7 mouse cellular contexts compared by ENCODE assay signal in the genomic region with DNA sequence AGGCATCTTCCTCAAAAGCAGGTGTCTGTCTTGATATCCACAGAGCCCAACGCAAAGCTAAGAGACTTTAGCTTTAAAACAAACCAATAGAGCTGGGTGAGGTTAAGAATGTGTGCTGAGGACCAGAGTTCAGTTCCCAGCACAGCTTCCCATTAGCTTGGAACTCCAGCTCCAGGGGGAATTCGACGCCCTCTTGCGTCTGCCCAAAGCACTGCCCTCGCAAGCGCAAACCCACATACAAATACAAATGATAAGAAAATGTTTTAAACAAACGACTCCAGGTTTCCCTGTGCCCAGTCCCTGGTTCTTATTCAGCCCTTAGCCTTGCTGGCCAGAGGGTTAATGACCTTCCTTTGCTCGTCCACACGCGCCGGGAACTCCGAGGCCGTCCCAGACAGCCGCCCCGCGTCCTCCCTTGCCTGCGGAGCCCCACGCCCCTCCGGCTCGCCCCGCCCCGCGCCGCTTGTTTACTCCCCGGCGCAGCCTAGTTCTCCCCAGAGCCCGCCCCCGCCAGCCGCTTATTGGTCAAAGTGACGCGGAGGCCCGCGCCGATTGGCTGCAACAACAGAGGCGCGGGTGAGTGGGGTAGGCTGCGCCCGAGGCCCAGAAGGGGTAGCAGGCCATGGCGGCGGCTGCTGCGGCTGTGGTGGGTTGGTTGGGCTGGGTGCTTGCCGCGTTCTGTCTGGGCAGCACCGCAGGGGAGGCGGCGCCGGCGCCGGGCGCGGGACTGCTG. TPM values are rescaled to one million over a fixed set of nuclear protein-coding genes. Genes with fewer than 3 reads are reported as not detected.
DNase-seq lines count a peak whose midpoint lies in the region; ATAC-seq and TF ChIP-seq lines count a peak whose summit lies in the region.

A gene (plus strand): TSS at position 579 of the 733 bp plus-strand sequence.

- no peaks in the 10 kb centered on the region for H3K9me3 ChIP-seq in embryonic facial prominence, embryonic 12.5 days
- H3K9me3 ChIP-seq in limb, embryonic 12.5 days: no peaks in the 10 kb centered on the region
- no peaks in the 10 kb centered on the region for H3K9me3 ChIP-seq in midbrain, embryonic 15.5 days

- 1% methylated on average over 42 of the region's 51 CpGs for WGBS in embryonic facial prominence, embryonic 12.5 days
- WGBS in kidney, adult 2 months: 2% methylated on average over 51 of the region's 51 CpGs
- WGBS in limb, embryonic 12.5 days: 2% methylated on average over 48 of the region's 51 CpGs
- 2% methylated on average over 47 of the region's 51 CpGs for WGBS in midbrain, embryonic 15.5 days
- 3% methylated on average over 50 of the region's 51 CpGs for WGBS in spleen, adult 2 months

- DNase-seq in adrenal gland, postnatal 25 days: peak; percentile 100
- peak; percentile 100 for DNase-seq in heart, adult 18-20 months
- peak; percentile 100 for DNase-seq in kidney, adult 2 months
- peak; percentile 94 to 100 for DNase-seq in spleen, adult 2 months (ENCODE audit: low read depth in 1 of 2, low spot score in 2 of 2)

- H3K36me3 ChIP-seq in embryonic facial prominence, embryonic 12.5 days: peaks cover 23% of the 10 kb centered on the region
- no peaks in the 10 kb centered on the region; the same call in 1 of the 2 replicates for H3K36me3 ChIP-seq in kidney, adult 2 months (ENCODE audit: control insufficient read depth, insufficient read depth, low read length)
- H3K36me3 ChIP-seq in limb, embryonic 12.5 days: peaks cover 26% of the 10 kb centered on the region
- 0 out of 2 replicates have a peak, but pooled peaks cover 5% of the 10 kb centered on the region for H3K36me3 ChIP-seq in midbrain, embryonic 15.5 days (replicated peaks)
- H3K36me3 ChIP-seq in spleen, adult 2 months (ENCODE audit: control insufficient read depth, insufficient read depth, low read length): peaks cover 2% of the 10 kb centered on the region

- ATAC-seq in embryonic facial prominence, embryonic 12.5 days (ENCODE audit: insufficient number of reproducible peaks, insufficient read depth, low FRiP score, low TSS enrichment): peak; percentile 99
- peak; percentile 95 for ATAC-seq in limb, embryonic 12.5 days (ENCODE audit: insufficient number of reproducible peaks, insufficient read depth, low FRiP score, low TSS enrichment, low read depth)
- peak; percentile 97 for ATAC-seq in midbrain, embryonic 15.5 days (replicated peaks)

- H3K4me3 ChIP-seq in embryonic facial prominence, embryonic 12.5 days: peak within 1 kb of the TSS; percentile 94
- H3K4me3 ChIP-seq in kidney, adult 2 months (ENCODE audit: insufficient read depth, low read depth, low read length): peak within 1 kb of the TSS; percentile 76
- peak within 1 kb of the TSS; percentile 96 for H3K4me3 ChIP-seq in limb, embryonic 12.5 days (replicated peaks)
- H3K4me3 ChIP-seq in midbrain, embryonic 15.5 days: peak within 1 kb of the TSS; percentile 74
- peak within 1 kb of the TSS; percentile 89 for H3K4me3 ChIP-seq in spleen, adult 2 months (ENCODE audit: extremely low read depth, insufficient read depth, insufficient read length)

- H3K4me1 ChIP-seq in embryonic facial prominence, embryonic 12.5 days: peaks cover 19% of the 10 kb centered on the region
- H3K4me1 ChIP-seq in kidney, adult 2 months (ENCODE audit: control insufficient read depth, insufficient read depth, low read length): peaks cover 6% of the 10 kb centered on the region; the same call in 1 of the 2 replicates
- H3K4me1 ChIP-seq in limb, embryonic 12.5 days (replicated peaks): peaks cover 21% of the 10 kb centered on the region
- peaks cover 35% of the 10 kb centered on the region for H3K4me1 ChIP-seq in midbrain, embryonic 15.5 days
- peaks cover 6% of the 10 kb centered on the region for H3K4me1 ChIP-seq in spleen, adult 2 months (ENCODE audit: control insufficient read depth, insufficient read depth, insufficient read length)

- peak; percentile 46; the same call in 1 of the 2 replicates for TF ChIP-seq CTCF in kidney, adult 2 months (conservative IDR thresholded peaks at IDR 0.05; ENCODE audit: insufficient read depth, insufficient read length, low read depth, low read length)
- peak; percentile 25; the same call in 1 of the 2 replicates for TF ChIP-seq CTCF in spleen, adult 2 months (IDR thresholded peaks at IDR 0.05; ENCODE audit: extremely low read depth, insufficient read depth, insufficient read length, insufficient replicate concordance)

- TF ChIP-seq POLR2A in kidney, adult 2 months (IDR thresholded peaks at IDR 0.05; ENCODE audit: low read depth, low read length): peak; percentile 72
- peak; percentile 90 for TF ChIP-seq POLR2A in spleen, adult 2 months (IDR thresholded peaks at IDR 0.05; ENCODE audit: low read depth, low read length)

- no peaks in the 10 kb centered on the region for H3K27me3 ChIP-seq in embryonic facial prominence, embryonic 12.5 days
- no peaks in the 10 kb centered on the region for H3K27me3 ChIP-seq in kidney, adult 2 months (replicated peaks; ENCODE audit: control insufficient read depth, insufficient read depth, low read length)
- no peaks in the 10 kb centered on the region for H3K27me3 ChIP-seq in limb, embryonic 12.5 days
- no peaks in the 10 kb centered on the region for H3K27me3 ChIP-seq in midbrain, embryonic 15.5 days (replicated peaks)
- H3K27me3 ChIP-seq in spleen, adult 2 months (ENCODE audit: control insufficient read depth, insufficient read depth, low read length): no peaks in the 10 kb centered on the region

- H3K4me2 ChIP-seq in embryonic facial prominence, embryonic 12.5 days (replicated peaks): peak within 1 kb of the TSS; percentile 84
- peak within 1 kb of the TSS; percentile 95 for H3K4me2 ChIP-seq in limb, embryonic 12.5 days
- peak within 1 kb of the TSS; percentile 87 for H3K4me2 ChIP-seq in midbrain, embryonic 15.5 days

- peak within 1 kb of the TSS; percentile 87 for H3K9ac ChIP-seq in embryonic facial prominence, embryonic 12.5 days
- H3K9ac ChIP-seq in limb, embryonic 12.5 days (replicated peaks): peak within 1 kb of the TSS; percentile 84
- peak within 1 kb of the TSS; percentile 71 for H3K9ac ChIP-seq in midbrain, embryonic 15.5 days

- H3K27ac ChIP-seq in embryonic facial prominence, embryonic 12.5 days: peak within 1 kb of the TSS; percentile 99
- H3K27ac ChIP-seq in kidney, adult 2 months (ENCODE audit: insufficient read depth, low read depth, low read length): peak within 1 kb of the TSS; percentile 75
- H3K27ac ChIP-seq in limb, embryonic 12.5 days: peak within 1 kb of the TSS; percentile 100
- peak within 1 kb of the TSS; percentile 96 for H3K27ac ChIP-seq in midbrain, embryonic 15.5 days
- peak within 1 kb of the TSS; percentile 95 for H3K27ac ChIP-seq in spleen, adult 2 months (ENCODE audit: insufficient read depth, low read length)

RNA-seq across cellular contexts. Expression of the gene that starts here (rescaled TPM):
- 36.7 and 53.2 TPM in 2 replicates for total RNA-seq in adrenal gland, postnatal 25 days (2021)
- polyA plus RNA-seq in embryonic facial prominence, embryonic 12.5 days (2016; fragmentation: Nextera tagmentation; extraction: Ambion mirVana): 4.3 and 5.6 TPM in 2 replicates
- total RNA-seq in heart, adult 18-20 months (2021): 10 to 100 TPM; 13.1 to 16.6 TPM
- polyA plus RNA-seq in kidney, adult 2 months (2012; rRNA removed): 19.8 and 29.5 TPM in 2 replicates
- 4.4 and 5.9 TPM in 2 replicates for polyA plus RNA-seq in limb, embryonic 12.5 days (2016; fragmentation: Nextera tagmentation; extraction: Ambion mirVana)
- polyA plus RNA-seq in midbrain, embryonic 15.5 days (2015; fragmentation: Nextera tagmentation; extraction: Ambion mirVana): 5.2 and 5.8 TPM in 2 replicates
- polyA plus RNA-seq in spleen, adult 2 months (2012; rRNA removed): 18.4 and 24.1 TPM in 2 replicates

Comparison
In these comparisons a context has a peak if more than half of its experiments do, and no peak if none do; other contexts are left out.
1. Peak in every context shown above with its lines: DNase-seq, ATAC-seq, H3K4me3 ChIP-seq and H3K27ac ChIP-seq.